Mouse (Mus musculus) urinary bladder, adult 2 months (tissue): ENCODE results near the gene Dlgap1. TPM values are rescaled to one million over a fixed set of nuclear protein-coding genes. Genes with fewer than 3 reads are reported as not detected.

ENCODE experiments used
- DNase-seq: peaks from one replicate; pipeline ENCODE4 v3.0.0; 2022; ENCODE audit warnings: low spot score
- polyA plus RNA-seq: library from polyadenylated mRNA; depleted of rRNA; stranded (reverse); fragments of >200 nt; gene quantifications from 2 replicates; pipeline ENCODE4 v1.2.3, GENCODE M21; 2012

Dlgap1 gene
- polyA plus RNA-seq, 1 experiment, result 1.6 TPM

- DNase-seq, result peak; percentile 88
These were observed 786.3 kb downstream of the Dlgap1 start for GRCm38 (mm10) chr17:70755039-70755668.

- no peak for DNase-seq
These were observed 786.9 kb downstream of the Dlgap1 start for GRCm38 (mm10) chr17:70755669-70756263.

GRCm38 (mm10) chr17:70762001-70762400 lies 793.1 kb downstream of the Dlgap1 start:
- no peak for DNase-seq

- no peak for DNase-seq
These were observed 793.8 kb downstream of the Dlgap1 start for GRCm38 (mm10) chr17:70762634-70763033.

GRCm38 (mm10) chr17:70765337-70765736 lies 796.5 kb downstream of the Dlgap1 start:
- DNase-seq, result no peak

- no peak for DNase-seq
These were observed 797.1 kb downstream of the Dlgap1 start for GRCm38 (mm10) chr17:70765976-70766375.

GRCm38 (mm10) chr17:70772120-70772899 lies 803.4 kb downstream of the Dlgap1 start:
- DNase-seq, result no peak

GRCm38 (mm10) chr17:70779770-70780169 lies 810.9 kb downstream of the Dlgap1 start:
- no peak for DNase-seq

GRCm38 (mm10) chr17:70780726-70781689 lies 812.1 kb downstream of the Dlgap1 start:
- DNase-seq, result no peak

GRCm38 (mm10) chr17:70783273-70783672 lies 814.4 kb downstream of the Dlgap1 start:
- no peak for DNase-seq

GRCm38 (mm10) chr17:70787366-70787765 lies 818.5 kb downstream of the Dlgap1 start:
- no peak for DNase-seq

- no peak for DNase-seq
These were observed 821.9 kb downstream of the Dlgap1 start for GRCm38 (mm10) chr17:70790801-70791200.

GRCm38 (mm10) chr17:70791596-70792275 lies 822.9 kb downstream of the Dlgap1 start:
- DNase-seq, result no peak

- DNase-seq, result no peak
These were observed 825.4 kb downstream of the Dlgap1 start for GRCm38 (mm10) chr17:70794291-70794690.

- DNase-seq, result no peak
These were observed 825.8 kb downstream of the Dlgap1 start for GRCm38 (mm10) chr17:70794722-70795121.

- DNase-seq, result no peak
These were observed 826.3 kb downstream of the Dlgap1 start for GRCm38 (mm10) chr17:70795196-70795595.

GRCm38 (mm10) chr17:70796940-70797772 lies 828.3 kb downstream of the Dlgap1 start:
- no peak for DNase-seq

- no peak for DNase-seq
These were observed 828.8 kb downstream of the Dlgap1 start for GRCm38 (mm10) chr17:70797773-70798045.

GRCm38 (mm10) chr17:70799266-70799665 lies 830.4 kb downstream of the Dlgap1 start:
- no peak for DNase-seq

- DNase-seq, result no peak
These were observed 833.1 kb downstream of the Dlgap1 start for GRCm38 (mm10) chr17:70802022-70802421.
